Mouse (Mus musculus): Measurements from ENCODE around the gene Ldlrad3.

DNA sequence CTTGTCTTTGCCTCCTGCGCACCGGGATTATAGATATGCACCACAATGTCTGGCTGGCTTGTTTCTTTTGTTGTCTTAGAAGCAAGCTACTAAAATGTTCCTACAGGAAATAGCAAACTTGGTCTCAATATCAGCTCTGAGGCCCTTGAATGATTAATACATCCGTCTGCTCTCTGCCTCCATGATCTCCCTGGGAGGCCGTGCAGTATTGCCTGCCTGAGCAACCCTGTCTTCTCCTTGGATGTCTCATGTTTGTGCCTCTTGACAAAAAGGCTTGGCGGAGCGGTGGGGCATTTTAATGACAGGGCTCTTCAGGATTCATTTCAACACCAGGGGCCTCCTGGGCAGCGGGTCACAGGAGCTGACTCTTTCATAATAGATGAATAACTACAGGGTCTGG is 219.0 kb downstream of the Ldlrad3 start:
- no peak for TF ChIP-seq CTCF (IDR thresholded peaks at IDR 0.05)
- TF ChIP-seq POLR2A (IDR thresholded peaks at IDR 0.05; ENCODE audit: insufficient read depth, low read depth, low read length): no peak
